Mouse (Mus musculus): ENCODE results near the gene Tmem29.
"Not testable (repeated sequence)": the region's sequence is repeated elsewhere in the genome, so short reads cannot be mapped to it uniquely, and the experiment has no call there.

Tmem29 gene

GRCm38 (mm10) chrX:150458766-150459350 is at the start of gene Tmem29:
Gene Tmem29 (minus strand): TSS chrX:150459154.
- DNase-seq (ENCODE audit: low read depth, low spot score) = peak; percentile 90

- no peak for DNase-seq (ENCODE audit: low read depth, low spot score)
These were observed 49.7 kb upstream of the Tmem29 start for GRCm38 (mm10) chrX:150508696-150509095.

GRCm38 (mm10) chrX:150487811-150488210 is 28.9 kb upstream of the Tmem29 start:
- DNase-seq (ENCODE audit: low read depth, low spot score) = not testable (repeated sequence)

- DNase-seq (ENCODE audit: low read depth, low spot score) = not testable (repeated sequence)
These were observed 27.5 kb upstream of the Tmem29 start for GRCm38 (mm10) chrX:150486314-150487030.

- peak; percentile 89 for DNase-seq (ENCODE audit: low read depth, low spot score)
These were observed 19.2 kb upstream of the Tmem29 start for GRCm38 (mm10) chrX:150477854-150478780.

GRCm38 (mm10) chrX:150471416-150471815 is 12.5 kb upstream of the Tmem29 start:
- DNase-seq (ENCODE audit: low read depth, low spot score) = no peak

- no peak for DNase-seq (ENCODE audit: low read depth, low spot score)
These were observed 9.3 kb upstream of the Tmem29 start for GRCm38 (mm10) chrX:150468266-150468665.

- DNase-seq (ENCODE audit: low read depth, low spot score) = not testable (repeated sequence)
These were observed 7.9 kb upstream of the Tmem29 start for GRCm38 (mm10) chrX:150466817-150467216.

- DNase-seq (ENCODE audit: low read depth, low spot score) = no peak
These were observed 1.2 kb upstream of the Tmem29 start for GRCm38 (mm10) chrX:150460143-150460542.

GRCm38 (mm10) chrX:150459411-150459927 is 515 bp upstream of the Tmem29 start:
- no peak for DNase-seq (ENCODE audit: low read depth, low spot score)

- no peak for DNase-seq (ENCODE audit: low read depth, low spot score)
These were observed 818 bp downstream of the Tmem29 start for GRCm38 (mm10) chrX:150458136-150458535.

- peak; percentile 81 for DNase-seq (ENCODE audit: low read depth, low spot score)
These were observed 18.2 kb downstream of the Tmem29 start for GRCm38 (mm10) chrX:150440505-150441338.

GRCm38 (mm10) chrX:150436373-150436772 is 22.6 kb downstream of the Tmem29 start:
- DNase-seq (ENCODE audit: low read depth, low spot score) = no peak

- no peak for DNase-seq (ENCODE audit: low read depth, low spot score)
These were observed 23.6 kb downstream of the Tmem29 start for GRCm38 (mm10) chrX:150435367-150435766.

GRCm38 (mm10) chrX:150413505-150413904 is 45.4 kb downstream of the Tmem29 start:
- no peak for DNase-seq (ENCODE audit: low read depth, low spot score)

All from CD4-positive, CD25-positive, alpha-beta regulatory T cell, adult 2 months (primary cell).